Mouse (Mus musculus) CD4-positive, CD25-positive, alpha-beta regulatory T cell, adult 4 months (primary cell): ENCODE results near the gene Ebf3. TPM values are rescaled to one million over a fixed set of nuclear protein-coding genes. Genes with fewer than 3 reads are reported as not detected.

ENCODE experiments used
- ATAC-seq: one replicate; pipeline ENCODE4 v1.8.0; 2017
- polyA plus RNA-seq, 2 experiments: library from polyadenylated mRNA; unstranded; fragments of 100-300 nt; shearing (Covaris generic); gene quantifications; one replicate each; pipeline ENCODE4 v1.2.1; 2017

The Ebf3 gene
- polyA plus RNA-seq, 2 experiments from 2014 or later = not detected

DNA sequence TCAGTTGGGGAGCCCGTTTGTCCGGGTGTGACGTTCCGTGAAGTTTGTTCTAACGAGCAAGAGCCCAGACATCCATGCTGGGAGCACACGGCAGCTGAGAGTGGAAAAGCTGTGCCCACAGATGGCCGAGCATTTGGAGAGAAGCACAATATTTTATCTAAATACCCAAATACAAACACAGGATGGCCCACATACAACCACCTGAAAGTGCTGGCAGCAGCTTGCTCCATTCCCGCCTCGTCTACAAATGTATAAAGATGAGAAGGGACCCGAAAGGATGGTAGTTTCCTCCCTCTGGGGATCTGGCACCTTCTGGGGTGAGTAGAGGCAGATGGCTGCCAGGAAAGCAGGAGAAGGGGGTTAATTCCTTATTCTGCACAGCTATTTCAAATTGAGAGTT is 42.0 kb downstream of the Ebf3 start:
- ATAC-seq = no peak

GRCm38 (mm10) chr7:137268452-137269155 is 45.6 kb downstream of the Ebf3 start:
- no peak for ATAC-seq

GRCm38 (mm10) chr7:137267441-137267840 is 46.8 kb downstream of the Ebf3 start:
- no peak for ATAC-seq

- no peak for ATAC-seq
Observed at GRCm38 (mm10) chr7:137266575-137266974, 47.7 kb downstream of the Ebf3 start.

- no peak for ATAC-seq
Observed at GRCm38 (mm10) chr7:137262330-137262729, 51.9 kb downstream of the Ebf3 start.

DNA sequence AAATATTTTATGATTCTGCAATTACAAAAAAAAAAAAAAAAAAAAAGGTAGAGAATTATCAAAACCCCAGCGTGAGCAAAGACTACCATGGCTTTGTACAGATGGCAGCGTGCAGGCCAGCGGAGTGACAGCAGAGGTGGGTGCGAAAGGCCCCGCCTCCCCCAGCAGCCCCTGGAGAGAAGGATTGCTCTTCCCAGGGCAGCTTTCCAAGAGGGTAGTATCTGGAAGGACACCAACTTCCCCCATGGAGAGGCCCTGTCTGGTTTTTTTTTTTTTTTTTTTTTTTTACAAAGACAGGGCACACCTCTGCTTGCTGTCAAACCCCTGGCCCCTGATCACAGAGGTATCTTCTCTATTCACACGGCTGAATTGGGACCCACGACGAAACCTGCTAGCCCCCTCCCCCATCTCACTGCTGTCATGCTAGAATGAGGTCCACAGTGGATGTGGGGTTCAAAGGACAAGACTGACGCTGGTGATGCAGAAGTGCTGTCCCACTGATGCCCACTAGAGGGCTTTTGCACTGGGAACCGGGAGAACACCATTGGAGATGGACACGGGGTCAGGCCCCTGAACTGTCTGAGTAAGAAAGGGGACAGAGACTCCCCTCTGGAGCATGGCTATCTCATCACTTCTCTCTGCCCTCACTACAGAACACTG is 67.9 kb downstream of the Ebf3 start:
- no peak for ATAC-seq

GRCm38 (mm10) chr7:137244839-137245238 is 69.4 kb downstream of the Ebf3 start:
- no peak for ATAC-seq

DNA sequence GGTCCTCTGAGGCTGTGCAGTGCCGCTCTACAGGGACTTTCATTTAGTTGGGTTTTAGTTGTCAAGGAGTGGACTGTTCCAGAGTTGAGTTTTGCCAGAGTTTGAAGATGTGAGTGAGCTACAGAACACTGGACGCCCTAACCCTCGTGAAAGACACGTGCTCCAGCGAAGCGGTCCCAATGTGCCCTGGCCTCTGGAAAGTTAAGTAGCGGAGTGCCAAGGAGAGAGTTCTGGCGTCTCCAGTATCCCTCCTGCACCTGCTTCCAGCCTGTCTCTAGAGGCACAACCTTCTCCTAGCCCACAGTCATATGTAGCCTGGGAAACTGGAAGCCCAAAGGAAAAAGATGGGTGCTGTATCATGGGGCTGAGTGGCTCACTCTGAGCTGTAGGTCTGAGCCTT is 73.8 kb downstream of the Ebf3 start:
- no peak for ATAC-seq

DNA sequence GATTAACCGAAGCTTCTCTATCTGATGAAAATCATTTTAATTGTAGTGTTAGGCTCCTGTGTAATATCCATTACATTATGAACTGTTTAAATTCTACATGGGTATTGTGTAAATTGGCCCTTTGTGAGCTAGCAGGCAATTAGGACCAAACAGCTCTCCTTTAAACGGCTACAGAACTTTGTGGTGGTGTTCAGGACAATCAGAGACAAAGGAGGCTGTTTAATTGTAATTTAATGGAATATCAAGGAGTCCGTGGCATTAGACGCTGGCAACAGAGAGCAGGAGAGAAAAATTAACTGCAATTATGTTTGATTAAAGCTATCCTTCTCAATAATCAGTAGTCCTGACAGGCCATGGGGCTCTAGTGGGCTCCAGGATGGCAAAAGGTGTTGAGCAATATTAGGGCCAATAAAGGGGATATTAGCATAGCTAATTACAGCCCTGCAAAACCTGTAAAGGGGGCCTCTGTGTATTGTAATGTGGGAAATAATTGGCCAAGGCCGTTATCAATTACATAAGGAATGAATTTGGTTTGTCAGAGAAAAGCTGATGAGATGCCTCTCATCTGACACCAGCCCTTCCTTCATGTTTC is 74.6 kb downstream of the Ebf3 start:
- ATAC-seq = no peak

GRCm38 (mm10) chr7:137237419-137237818 is 76.8 kb downstream of the Ebf3 start:
- no peak for ATAC-seq

DNA sequence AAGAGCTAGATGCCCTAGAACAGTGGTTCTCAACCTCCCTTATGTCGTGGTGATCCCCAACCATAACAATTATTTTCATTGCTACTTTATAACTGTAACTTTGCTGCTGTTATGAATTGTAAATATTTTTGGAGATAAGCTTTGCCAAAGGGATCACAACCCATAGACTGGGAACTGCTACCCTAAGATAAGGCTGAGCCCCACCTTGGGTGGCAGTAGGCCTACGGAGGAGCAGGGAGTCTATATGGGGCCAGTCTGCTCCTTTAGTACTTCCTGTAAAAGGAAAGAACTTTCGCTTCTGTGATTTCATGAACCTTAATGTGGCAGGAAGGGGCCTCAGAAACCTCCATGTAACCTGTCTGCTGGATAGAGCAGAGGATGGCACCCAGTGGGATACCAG is 90.4 kb downstream of the Ebf3 start:
- no peak for ATAC-seq

GRCm38 (mm10) chr7:137222831-137223505 is 91.3 kb downstream of the Ebf3 start:
- no peak for ATAC-seq

GRCm38 (mm10) chr7:137221599-137221998 is 92.6 kb downstream of the Ebf3 start:
- no peak for ATAC-seq

DNA sequence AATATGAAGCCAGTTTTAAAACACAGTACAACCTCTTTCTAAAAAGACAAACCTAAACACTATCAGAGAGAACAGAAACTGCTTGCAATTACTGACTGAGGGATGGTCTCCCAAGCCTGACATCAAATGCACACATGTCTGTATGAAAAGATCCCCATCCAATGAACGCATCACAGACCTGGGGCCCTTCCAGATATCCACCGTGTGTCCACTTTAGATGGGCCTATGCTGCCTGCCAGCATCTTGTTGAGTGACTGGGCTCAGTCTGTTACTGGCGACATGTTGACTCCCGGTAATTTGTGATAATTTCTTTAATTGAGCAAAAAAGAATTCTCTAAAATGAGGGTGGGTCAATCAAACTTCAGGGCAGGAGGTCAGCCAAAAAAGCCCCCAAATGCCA is 93.8 kb downstream of the Ebf3 start:
- ATAC-seq = no peak

GRCm38 (mm10) chr7:137218706-137219105 is 95.5 kb downstream of the Ebf3 start:
- no peak for ATAC-seq

- ATAC-seq = no peak
Observed at GRCm38 (mm10) chr7:137213444-137213843, 100.8 kb downstream of the Ebf3 start.

GRCm38 (mm10) chr7:137211332-137211731 is 102.9 kb downstream of the Ebf3 start:
- ATAC-seq = no peak

DNA sequence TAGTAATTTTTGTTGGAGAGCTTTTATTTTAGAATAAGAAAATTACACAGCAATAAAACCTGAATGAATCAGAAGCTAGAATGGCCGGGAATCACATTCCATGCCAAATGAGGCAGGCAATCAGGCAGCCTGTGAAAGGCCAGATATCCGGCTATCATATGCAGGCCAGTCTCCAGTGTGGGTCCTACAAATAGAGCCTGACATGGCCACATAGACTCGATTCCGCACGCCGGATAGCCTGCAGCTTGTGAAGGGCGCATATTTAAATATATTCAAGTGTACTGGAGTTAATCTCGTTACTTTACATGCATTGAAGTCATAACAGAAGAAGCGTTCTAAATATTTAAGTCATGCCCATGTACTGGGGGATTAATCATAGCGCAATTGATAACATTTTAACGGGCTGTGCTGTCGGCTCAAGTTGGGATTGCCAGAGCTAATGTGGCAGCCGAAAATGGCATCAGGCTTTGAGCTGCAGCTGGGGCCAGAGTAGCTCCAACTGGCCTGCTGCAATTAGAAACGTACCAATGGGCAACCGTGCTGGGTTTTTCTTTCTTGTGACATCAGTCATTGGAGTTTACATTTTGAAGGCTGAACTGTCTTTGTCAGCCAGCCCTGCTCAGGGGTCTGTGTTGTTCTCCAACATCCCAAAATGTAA is 104.4 kb downstream of the Ebf3 start:
- ATAC-seq = no peak

- no peak for ATAC-seq
Observed at GRCm38 (mm10) chr7:137208556-137208955, 105.7 kb downstream of the Ebf3 start.

DNA sequence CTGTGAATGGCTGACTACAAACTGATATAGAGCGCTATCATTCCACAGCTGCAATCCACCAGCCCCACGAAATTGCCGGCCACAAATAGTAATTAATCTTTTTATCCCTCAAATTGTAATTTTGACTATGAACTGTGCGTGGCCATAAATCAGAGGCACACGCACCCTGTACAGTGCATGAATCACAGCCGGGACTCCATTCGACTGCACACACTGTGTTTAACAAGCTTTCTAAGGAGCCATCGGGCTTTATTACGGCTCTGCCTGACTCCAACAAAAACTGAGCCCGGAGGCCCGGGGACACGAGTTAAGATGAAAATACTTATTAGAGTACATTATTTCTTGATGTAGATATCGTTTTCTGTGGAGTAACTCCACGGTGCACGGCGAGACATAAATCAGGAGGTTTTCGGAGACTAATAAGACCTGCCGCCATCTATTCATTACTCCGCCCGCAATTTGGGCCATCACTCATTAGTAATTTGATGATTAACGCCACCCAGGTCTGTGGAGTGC is 107.4 kb downstream of the Ebf3 start:
- ATAC-seq = no peak

DNA sequence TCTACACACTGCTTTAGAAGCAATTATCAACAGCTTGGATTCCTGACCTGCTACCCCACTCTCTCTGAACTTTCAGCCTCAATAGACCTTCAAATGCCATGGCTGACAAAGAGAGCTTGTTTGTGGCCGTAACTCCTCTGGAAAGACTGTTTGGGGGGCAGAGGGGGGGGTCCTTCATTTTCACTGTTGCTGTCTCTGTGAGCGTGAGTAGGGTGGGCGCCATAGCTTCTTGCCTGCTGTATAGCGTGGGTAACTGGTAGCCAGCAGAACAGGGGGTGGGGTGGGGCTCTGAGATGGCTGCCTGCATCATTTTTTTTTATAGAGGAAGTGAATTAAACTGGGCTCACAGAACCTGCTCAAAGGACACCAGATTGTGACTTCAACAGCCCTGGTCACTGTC is 114.7 kb downstream of the Ebf3 start:
- no peak for ATAC-seq

DNA sequence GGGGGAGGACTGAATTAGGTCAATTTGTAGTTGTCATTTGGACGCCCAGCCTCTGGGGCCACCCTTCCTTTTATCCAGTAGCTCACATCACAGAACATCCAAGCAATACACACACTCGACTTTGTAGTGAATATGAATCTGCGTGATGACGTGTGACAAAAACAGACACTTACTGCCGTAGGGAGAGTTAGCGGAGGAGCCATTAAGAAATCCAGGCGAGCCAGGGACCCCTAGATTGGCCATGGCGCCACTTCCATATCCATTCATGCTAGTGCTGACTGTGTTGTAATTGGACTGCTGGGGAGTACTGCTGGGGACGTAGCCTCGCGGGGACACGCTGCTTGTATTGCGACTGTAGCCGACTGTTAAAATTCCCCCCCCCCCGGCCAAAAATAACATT is 115.3 kb downstream of the Ebf3 start:
- ATAC-seq = no peak
